Mouse (Mus musculus): ENCODE data around the gene Cdc20. TPM values are rescaled to one million over a fixed set of nuclear protein-coding genes. Genes with fewer than 3 reads are reported as not detected.

Cdc20 gene
- 164 and 184 TPM in 2 replicates for polyA plus RNA-seq (2015; fragmentation: Nextera tagmentation; extraction: Ambion mirVana)

DNA sequence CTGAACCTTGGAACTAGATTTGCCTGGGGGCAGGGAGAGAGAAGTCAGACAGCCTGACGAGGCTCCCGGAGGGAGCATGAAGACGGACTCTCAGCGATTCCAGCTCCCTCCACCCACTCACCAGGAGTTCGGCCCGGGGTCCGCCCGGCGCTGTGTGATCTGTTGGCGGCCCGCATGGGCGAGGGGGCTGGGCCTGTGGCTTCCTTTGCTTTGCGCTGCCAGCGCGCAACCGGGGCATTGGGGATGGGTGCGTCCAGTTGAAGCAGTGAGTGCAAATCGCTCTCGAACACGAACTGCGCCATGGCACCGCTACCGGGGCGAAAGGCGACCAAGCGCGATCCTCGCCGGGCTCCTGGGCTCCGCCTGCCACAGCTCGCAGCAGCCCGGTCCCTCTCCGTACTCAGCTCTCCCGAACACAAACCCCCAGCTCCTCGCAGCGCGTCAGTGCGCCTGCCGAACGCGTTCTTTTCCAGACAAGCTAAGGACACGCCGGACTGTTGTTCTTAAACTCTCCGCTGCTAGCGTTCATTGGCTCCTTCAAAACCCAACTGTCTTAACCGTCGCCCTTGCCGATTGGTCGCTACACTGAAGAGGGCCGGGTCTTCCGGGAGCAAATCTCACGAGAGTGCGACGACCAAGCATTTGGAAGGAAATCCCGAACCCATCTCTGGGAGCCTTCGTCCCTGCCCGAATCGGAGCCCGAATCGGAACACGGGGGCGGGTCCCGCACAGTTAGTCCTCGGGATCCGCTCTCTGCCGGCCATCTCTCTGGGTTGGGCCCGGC lies at the start of gene Cdc20:
TSS of gene Cdc20 (minus strand) at position 533 of the 784 bp plus-strand sequence.
- H3K4me3 ChIP-seq = peak within 1 kb of the TSS; percentile 62
- H3K9me3 ChIP-seq = no peaks in the 10 kb centered on the region
- ATAC-seq (ENCODE audit: insufficient number of reproducible peaks, low FRiP score, low TSS enrichment, low read depth) = peak; percentile 95
- H3K27me3 ChIP-seq = no peaks in the 10 kb centered on the region
- H3K9ac ChIP-seq = peak within 1 kb of the TSS; percentile 55
- H3K4me1 ChIP-seq = peaks cover 37% of the 10 kb centered on the region
- peaks cover 25% of the 10 kb centered on the region for H3K36me3 ChIP-seq
- WGBS = under 1% methylated on average over 67 of the region's 67 CpGs
- H3K27ac ChIP-seq = peak within 1 kb of the TSS; percentile 93
- H3K4me2 ChIP-seq = peak within 1 kb of the TSS; percentile 96

DNA sequence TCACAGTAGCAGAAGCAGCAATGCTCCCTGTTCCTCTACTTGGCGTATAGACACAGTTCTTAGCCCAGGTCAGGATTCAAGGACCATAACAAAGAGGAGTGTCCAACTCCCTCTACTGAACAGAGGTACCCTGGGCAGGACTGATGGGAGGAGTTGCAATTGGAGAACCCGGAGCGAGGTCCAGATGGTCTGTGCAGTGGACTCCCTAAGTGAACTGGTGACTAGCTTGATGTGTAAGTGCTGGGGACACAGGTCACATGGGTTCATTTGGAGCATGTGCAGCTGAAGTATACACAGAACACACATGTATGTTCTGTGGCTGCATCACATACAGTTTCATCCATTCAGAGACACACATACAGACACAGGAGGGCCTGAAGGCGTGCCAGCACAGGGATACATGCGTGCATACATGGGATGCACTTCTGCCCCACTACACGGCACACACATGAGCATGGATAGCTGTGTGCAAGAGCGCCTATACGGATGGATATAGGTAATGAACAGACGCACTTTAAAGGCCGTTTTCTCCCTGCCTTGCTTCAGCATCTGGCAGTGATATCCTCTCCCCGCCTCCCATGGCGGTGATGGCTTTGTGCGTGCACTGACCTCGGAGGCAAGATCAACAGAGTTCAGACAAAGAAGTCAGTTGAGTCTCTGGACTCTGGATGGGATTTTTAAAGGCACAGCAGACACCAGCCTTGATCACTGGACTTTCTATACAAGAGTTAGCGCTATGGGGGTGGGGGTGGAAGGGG lies 39.8 kb upstream of the Cdc20 start:
- H3K4me2 ChIP-seq = no peak overlapping the region

GRCm38 (mm10) chr4:118472687-118473086 lies 35.5 kb upstream of the Cdc20 start:
- H3K9ac ChIP-seq = no peak overlapping the region
- 85% methylated on average over 11 of the region's 11 CpGs for WGBS
- ATAC-seq (ENCODE audit: insufficient number of reproducible peaks, low FRiP score, low TSS enrichment, low read depth) = no peak
- no peaks in the 10 kb centered on the region for H3K36me3 ChIP-seq
- H3K9me3 ChIP-seq = no peaks in the 10 kb centered on the region
- no peak overlapping the region for H3K4me2 ChIP-seq
- H3K4me3 ChIP-seq = no peak overlapping the region
- no peaks in the 10 kb centered on the region for H3K27me3 ChIP-seq
- H3K4me1 ChIP-seq = peaks cover 9% of the 10 kb centered on the region
- H3K27ac ChIP-seq = no peak overlapping the region

More for the DNA sequence above, 39.8 kb upstream of the Cdc20 start:
- Histone ChIP-seq H3K9ac (no peak overlapping the region), H3K27me3 (no peaks in the 10 kb centered on the region), H3K4me1 (peaks cover 3% of the 10 kb centered on the region), H3K36me3 (no peaks in the 10 kb centered on the region), H3K27ac (no peak overlapping the region), H3K4me3 (no peak overlapping the region), H3K9me3 (no peaks in the 10 kb centered on the region)
- 41% methylated on average over 15 of the region's 15 CpGs for WGBS
- no peak for ATAC-seq (ENCODE audit: insufficient number of reproducible peaks, low FRiP score, low TSS enrichment, low read depth)

GRCm38 (mm10) chr4:118471281-118471680 lies 34.1 kb upstream of the Cdc20 start:
- Histone ChIP-seq H3K4me2 (no peak overlapping the region), H3K27ac (no peak overlapping the region), H3K9me3 (no peaks in the 10 kb centered on the region), H3K27me3 (no peaks in the 10 kb centered on the region), H3K4me3 (no peak overlapping the region), H3K36me3 (no peaks in the 10 kb centered on the region), H3K9ac (no peak overlapping the region), H3K4me1 (peaks cover 6% of the 10 kb centered on the region)
- 42% methylated on average over 6 of the region's 6 CpGs for WGBS
- ATAC-seq (ENCODE audit: insufficient number of reproducible peaks, low FRiP score, low TSS enrichment, low read depth) = no peak

- WGBS = 13% methylated on average over 11 of the region's 11 CpGs
- Histone ChIP-seq H3K27ac (no peak overlapping the region), H3K9me3 (no peaks in the 10 kb centered on the region), H3K27me3 (no peaks in the 10 kb centered on the region), H3K36me3 (no peaks in the 10 kb centered on the region), H3K4me3 (no peak overlapping the region), H3K4me1 (peaks cover 6% of the 10 kb centered on the region), H3K9ac (no peak overlapping the region), H3K4me2 (no peak overlapping the region)
- no peak for ATAC-seq (ENCODE audit: insufficient number of reproducible peaks, low FRiP score, low TSS enrichment, low read depth)
Observed at GRCm38 (mm10) chr4:118465697-118466163, 28.6 kb upstream of the Cdc20 start.

GRCm38 (mm10) chr4:118464956-118465355 lies 27.8 kb upstream of the Cdc20 start:
- Histone ChIP-seq H3K9ac (no peak overlapping the region), H3K27me3 (no peaks in the 10 kb centered on the region), H3K4me3 (no peak overlapping the region), H3K4me2 (no peak overlapping the region), H3K27ac (no peak overlapping the region), H3K9me3 (no peaks in the 10 kb centered on the region), H3K4me1 (peaks cover 3% of the 10 kb centered on the region; the same call in 1 of the 2 replicates), H3K36me3 (no peaks in the 10 kb centered on the region)
- WGBS = 84% methylated on average over 3 of the region's 3 CpGs
- no peak for ATAC-seq (ENCODE audit: insufficient number of reproducible peaks, low FRiP score, low TSS enrichment, low read depth)

- no peaks in the 10 kb centered on the region for H3K27me3 ChIP-seq
- H3K27ac ChIP-seq = no peak within 1 kb of the TSS
- 61% methylated on average over 9 of the region's 9 CpGs for WGBS
- H3K36me3 ChIP-seq = no peaks in the 10 kb centered on the region
- H3K4me2 ChIP-seq = no peak within 1 kb of the TSS
- H3K9me3 ChIP-seq = no peaks in the 10 kb centered on the region
- no peak within 1 kb of the TSS for H3K9ac ChIP-seq
- no peak for ATAC-seq (ENCODE audit: insufficient number of reproducible peaks, low FRiP score, low TSS enrichment, low read depth)
- H3K4me3 ChIP-seq = no peak within 1 kb of the TSS
- no peaks in the 10 kb centered on the region for H3K4me1 ChIP-seq
Observed at GRCm38 (mm10) chr4:118457345-118457975, 20.3 kb upstream of the Cdc20 start, which contains the start of gene Mpl. Mpl (minus strand) TSS chr4:118457513.

DNA sequence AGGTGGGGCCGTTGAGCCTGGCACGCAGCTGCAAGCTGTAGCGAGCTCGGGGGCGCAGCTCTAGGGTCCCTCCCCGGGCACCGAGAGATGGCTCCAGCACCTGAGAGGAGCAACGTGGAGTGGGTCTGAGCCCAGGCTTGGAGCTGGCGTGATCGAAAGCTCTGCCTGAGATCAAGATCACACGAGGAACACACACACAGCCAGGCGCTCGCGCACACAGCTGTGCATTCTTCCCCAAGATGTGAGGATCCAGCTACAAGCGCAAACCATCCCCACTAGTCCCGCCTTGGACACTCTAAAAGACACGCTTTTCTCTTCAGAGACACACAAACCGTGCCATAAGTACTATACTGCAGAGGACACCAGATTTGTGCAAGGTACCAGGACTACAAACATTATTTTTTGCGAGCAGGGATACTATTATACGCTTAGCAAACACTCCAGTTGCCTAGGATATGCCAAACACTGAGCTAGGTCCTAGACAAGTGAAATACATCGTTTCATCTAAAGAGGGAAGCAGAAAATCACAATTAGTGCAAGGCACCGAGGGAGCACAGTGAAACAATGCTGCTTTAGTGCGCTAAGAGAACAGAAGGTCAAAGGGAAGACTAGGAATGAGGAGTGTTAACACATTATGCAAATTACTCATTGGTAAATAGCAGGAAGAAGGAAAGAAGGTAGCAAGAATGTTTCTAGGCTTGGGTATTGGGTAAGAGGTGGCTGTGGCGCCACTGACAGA lies 9.4 kb upstream of the Cdc20 start:
- no peak for ATAC-seq (ENCODE audit: insufficient number of reproducible peaks, low FRiP score, low TSS enrichment, low read depth)
- H3K9ac ChIP-seq = 0 out of 2 replicates have a peak overlapping the region, but pooled peaks have one; percentile 40
- no peaks in the 10 kb centered on the region for H3K9me3 ChIP-seq
- H3K4me3 ChIP-seq = peak overlapping the region; percentile 39
- H3K4me2 ChIP-seq = peak overlapping the region; percentile 86
- H3K27ac ChIP-seq = peak overlapping the region; percentile 50; the same call in 1 of the 2 replicates
- 33% methylated on average over 24 of the region's 24 CpGs for WGBS
- H3K4me1 ChIP-seq = peaks cover 16% of the 10 kb centered on the region
- 0 out of 2 replicates have a peak, but pooled peaks cover 3% of the 10 kb centered on the region for H3K27me3 ChIP-seq
- no peaks in the 10 kb centered on the region for H3K36me3 ChIP-seq

GRCm38 (mm10) chr4:118445781-118446414 lies 8.7 kb upstream of the Cdc20 start:
- H3K9me3 ChIP-seq = no peaks in the 10 kb centered on the region
- H3K4me2 ChIP-seq = peak overlapping the region; percentile 86
- H3K4me1 ChIP-seq = peaks cover 16% of the 10 kb centered on the region
- H3K9ac ChIP-seq = 0 out of 2 replicates have a peak overlapping the region, but pooled peaks have one; percentile 40
- H3K36me3 ChIP-seq = no peaks in the 10 kb centered on the region
- peak overlapping the region; percentile 50 for H3K27ac ChIP-seq
- H3K4me3 ChIP-seq = peak overlapping the region; percentile 39
- 12% methylated on average over 18 of the region's 18 CpGs for WGBS
- ATAC-seq (ENCODE audit: insufficient number of reproducible peaks, low FRiP score, low TSS enrichment, low read depth) = peak; percentile 68
- 0 out of 2 replicates have a peak, but pooled peaks cover 3% of the 10 kb centered on the region for H3K27me3 ChIP-seq

GRCm38 (mm10) chr4:118445088-118445487 lies 7.9 kb upstream of the Cdc20 start:
- no peak; the same call in 1 of the 2 replicates for ATAC-seq (ENCODE audit: insufficient number of reproducible peaks, low FRiP score, low TSS enrichment, low read depth)
- Histone ChIP-seq H3K27me3 (0 out of 2 replicates have a peak, but pooled peaks cover 2% of the 10 kb centered on the region), H3K4me2 (no peak overlapping the region), H3K9me3 (no peaks in the 10 kb centered on the region), H3K4me1 (peaks cover 16% of the 10 kb centered on the region), H3K9ac (no peak overlapping the region), H3K4me3 (no peak overlapping the region), H3K36me3 (no peaks in the 10 kb centered on the region), H3K27ac (peak overlapping the region; percentile 50; the same call in 1 of the 2 replicates)
- 75% methylated on average over 10 of the region's 10 CpGs for WGBS

Measured in limb, embryonic 15.5 days (tissue).